Mouse (Mus musculus) heart, adult 18-20 months (tissue): Measurements from ENCODE around the gene Tmem107. TPM values are rescaled to one million over a fixed set of nuclear protein-coding genes. Genes with fewer than 3 reads are reported as not detected.

Source experiments
- DNase-seq, 2 experiments: peaks; one replicate each; pipeline ENCODE4 v3.0.0; 2021 to 2022; ENCODE audit warnings: mixed read lengths in 1 of 2
- total RNA-seq, 2 experiments: library from RNA; stranded (reverse); gene quantifications; 2 replicates each; pipeline ENCODE4 v1.2.3; 2021

Tmem107 gene
- total RNA-seq, 2 experiments from 2014 or later = 5.3 to 7.0 TPM

DNA sequence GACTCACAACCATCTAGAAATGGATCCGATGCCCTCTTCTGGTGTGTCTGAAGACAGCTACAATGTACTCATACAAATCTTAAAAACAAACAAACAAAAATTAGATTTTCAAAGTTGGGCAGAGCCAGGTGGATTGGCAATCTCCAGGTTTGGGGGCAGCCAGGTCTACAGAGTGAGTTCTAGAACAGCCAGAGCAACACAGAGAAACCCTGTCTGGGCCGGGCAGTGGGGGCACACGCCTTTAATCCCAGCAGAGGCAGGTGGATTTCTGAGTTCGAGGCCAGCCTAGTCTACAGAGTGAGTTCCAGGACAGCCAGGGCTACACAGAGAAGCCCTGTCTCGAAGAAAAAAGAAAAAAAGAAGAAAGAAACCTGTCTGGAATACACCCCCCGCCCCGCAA is 23.2 kb downstream of the Tmem107 start:
- DNase-seq = peak in 1 of 2 experiments; percentile 33

- DNase-seq = peak; percentile 99 to 100
These were observed 24.3 kb downstream of the Tmem107 start, which contains the start of gene Per1 for GRCm38 (mm10) chr11:69094697-69095429. TSS of gene Per1 (plus strand) at chr11:69095217.

GRCm38 (mm10) chr11:69095511-69096231 is 25.1 kb downstream of the Tmem107 start:
- peak; percentile 62 to 81 for DNase-seq

DNA sequence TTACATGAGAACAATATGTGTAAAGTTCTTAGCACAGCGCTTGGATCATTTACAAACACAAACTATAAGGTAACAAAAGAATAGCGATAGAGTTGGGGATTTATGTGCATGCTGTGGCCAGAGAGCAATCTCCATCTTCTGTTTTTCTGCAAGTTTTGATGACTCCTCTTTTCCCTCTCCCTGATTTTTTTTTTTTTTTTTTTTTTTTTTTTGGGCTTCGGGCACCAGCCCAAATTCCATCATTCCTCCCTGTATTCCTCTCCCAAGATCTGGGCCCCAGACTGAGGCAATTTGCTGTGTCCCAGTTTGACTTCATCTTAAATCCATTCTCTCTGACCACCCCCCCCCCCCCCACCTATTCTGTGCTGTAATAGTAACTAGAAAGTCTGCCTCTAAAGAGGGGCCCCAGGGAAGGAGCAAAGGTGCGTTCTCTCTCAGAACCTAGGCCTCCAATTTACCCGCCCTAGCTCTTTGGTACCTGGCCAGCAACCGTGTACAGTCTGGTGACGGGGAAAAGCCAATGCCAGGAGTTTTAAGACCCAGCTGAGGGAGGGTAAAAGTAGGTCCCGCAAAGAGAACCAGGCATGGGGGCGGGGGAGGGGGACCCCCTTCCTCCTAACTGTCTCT is 25.9 kb downstream of the Tmem107 start:
- no peak for DNase-seq

DNA sequence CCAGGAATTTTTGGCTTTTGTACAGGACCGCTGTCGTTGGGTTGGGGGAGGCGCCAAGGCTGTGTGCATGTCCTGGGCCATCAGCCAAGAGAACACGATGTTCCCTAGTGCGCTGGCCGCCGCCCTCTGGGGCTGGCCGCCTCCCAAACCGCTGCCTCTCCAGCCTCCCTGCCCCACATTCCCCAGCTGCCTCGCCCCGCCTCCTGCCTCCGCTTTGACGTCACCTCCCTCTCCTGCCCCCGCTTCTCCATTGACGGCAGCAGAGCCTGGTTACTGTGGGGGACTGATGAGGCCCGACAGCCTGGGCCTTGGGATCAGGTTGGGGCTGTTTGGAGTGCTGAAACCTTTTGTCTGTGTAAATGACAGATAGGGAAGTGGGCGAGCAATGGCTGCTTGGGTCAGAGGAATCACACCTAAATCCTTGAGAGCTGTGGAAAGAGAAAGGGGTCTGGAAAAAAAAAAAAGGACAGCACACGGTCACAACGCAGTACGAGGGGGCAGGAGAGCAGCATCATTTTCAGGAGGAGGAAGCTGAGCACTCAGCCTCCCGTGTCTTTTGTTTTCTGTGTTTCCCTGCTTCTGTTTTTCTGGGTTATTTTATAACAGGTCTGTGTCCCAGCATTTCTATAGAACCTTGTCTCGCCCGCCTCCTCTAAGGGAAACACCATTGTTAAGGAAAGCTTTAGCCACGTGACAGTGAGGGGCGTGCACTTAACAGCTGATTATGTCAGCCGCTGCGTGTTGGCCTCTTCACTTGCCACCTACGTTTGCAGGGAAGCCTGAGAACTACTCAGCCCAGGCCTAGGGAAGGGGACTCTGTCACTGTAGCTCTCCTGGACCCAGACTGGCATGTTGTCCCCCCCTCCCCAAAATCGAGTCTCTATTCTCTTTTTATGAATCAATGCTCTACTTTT is 26.6 kb downstream of the Tmem107 start:
- DNase-seq = peak; percentile 100

- no peak for DNase-seq
These were observed 27.6 kb downstream of the Tmem107 start for GRCm38 (mm10) chr11:69098039-69098761.

- DNase-seq = peak; percentile 99
These were observed 28.1 kb downstream of the Tmem107 start for GRCm38 (mm10) chr11:69098762-69099091.

- DNase-seq = peak; percentile 95 to 96
These were observed 28.7 kb downstream of the Tmem107 start for GRCm38 (mm10) chr11:69099177-69099914.

DNA sequence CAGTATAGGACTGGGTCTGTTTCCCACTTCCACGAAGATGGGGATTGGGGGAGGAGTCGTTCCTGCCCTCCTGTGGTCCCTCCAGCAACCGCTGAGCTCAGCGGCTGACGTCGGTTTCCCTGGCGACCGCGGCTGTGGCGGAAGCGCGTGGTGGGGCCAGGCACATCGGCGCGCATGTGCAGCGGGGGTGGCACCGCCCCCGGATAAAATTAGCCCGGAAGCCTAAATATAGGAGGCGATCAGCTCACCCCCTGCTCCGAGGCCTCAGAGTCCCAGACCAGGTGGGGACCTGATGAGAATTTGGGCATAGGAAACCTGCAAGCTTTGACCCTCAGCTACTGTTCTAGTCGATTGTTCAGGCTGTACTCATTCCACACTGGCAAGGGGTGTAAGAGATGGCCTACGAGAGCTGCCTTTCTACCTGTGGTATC is 29.3 kb downstream of the Tmem107 start:
- peak; percentile 96 to 98 for DNase-seq

GRCm38 (mm10) chr11:69100639-69101360 is 30.2 kb downstream of the Tmem107 start:
- peak in 1 of 2 experiments; percentile 32 for DNase-seq

- DNase-seq = peak in 1 of 2 experiments; percentile 9
These were observed 31.2 kb downstream of the Tmem107 start for GRCm38 (mm10) chr11:69101604-69102402.

DNA sequence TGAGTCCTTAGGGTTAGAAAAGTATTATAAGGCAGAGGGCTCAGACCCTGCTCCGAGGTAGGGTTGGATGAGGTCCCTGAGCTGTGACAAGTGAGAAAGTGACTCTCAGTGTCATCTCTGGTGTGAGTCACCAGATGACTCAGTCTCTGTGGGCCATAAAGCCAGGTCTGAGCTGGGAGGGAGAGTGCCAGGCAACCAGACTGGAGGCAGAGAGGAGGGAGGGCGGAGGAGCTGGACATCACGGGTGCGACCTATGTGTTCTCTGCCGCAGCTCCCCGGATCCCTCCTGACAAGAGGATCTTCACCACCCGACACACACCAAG is 31.8 kb downstream of the Tmem107 start:
- peak in 1 of 2 experiments; percentile 15 for DNase-seq

DNA sequence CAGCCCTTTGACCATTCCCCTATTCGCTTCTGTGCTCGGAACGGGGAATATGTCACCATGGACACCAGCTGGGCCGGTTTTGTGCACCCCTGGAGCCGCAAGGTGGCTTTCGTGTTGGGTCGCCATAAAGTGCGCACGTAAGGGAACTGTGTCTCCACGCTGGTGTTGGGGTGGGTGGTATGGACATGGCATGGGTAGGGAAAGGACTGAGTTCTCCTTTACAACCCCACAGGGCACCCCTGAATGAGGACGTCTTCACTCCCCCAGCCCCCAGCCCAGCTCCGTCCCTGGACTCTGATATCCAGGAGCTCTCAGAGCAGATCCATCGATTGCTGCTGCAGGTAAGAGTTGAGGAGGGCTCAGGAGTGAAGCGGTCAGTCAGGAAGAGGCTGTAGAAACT is 32.5 kb downstream of the Tmem107 start:
- DNase-seq = peak in 1 of 2 experiments; percentile 13

DNA sequence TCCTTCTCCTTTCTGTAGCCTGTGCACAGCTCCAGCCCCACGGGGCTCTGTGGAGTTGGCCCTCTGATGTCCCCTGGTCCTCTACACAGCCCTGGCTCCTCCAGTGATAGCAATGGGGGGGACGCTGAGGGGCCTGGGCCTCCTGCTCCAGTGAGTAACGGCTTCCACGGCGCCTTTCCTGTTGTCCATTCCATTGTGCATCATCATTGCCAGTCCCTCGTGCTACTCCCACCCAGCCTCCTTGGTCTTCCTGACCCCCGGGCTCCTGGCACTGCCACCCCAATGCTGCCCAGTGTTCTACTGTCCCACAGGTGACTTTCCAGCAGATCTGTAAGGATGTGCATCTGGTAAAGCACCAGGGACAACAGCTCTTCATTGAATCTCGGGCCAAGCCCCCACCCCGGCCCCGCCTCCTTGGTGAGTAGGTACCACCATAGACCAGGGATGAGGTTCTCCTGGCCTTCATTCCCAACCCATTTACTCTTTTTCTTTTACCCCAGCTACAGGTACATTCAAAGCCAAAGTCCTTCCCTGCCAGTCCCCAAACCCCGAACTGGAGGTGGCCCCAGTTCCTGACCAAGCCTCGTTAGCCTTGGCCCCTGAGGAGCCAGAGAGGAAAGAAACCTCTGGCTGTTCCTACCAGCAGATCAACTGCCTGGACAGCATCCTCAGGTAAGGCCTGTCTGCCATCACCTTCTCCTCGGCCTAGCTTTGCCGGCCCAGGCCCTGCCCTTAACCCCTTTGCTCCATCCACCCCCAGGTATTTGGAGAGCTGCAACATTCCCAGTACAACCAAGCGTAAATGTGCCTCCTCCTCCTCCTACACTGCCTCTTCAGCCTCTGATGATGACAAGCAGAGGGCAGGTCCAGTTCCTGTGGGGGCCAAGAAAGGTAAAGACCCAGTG is 33.2 kb downstream of the Tmem107 start:
- DNase-seq = peak in 1 of 2 experiments; percentile 10

DNA sequence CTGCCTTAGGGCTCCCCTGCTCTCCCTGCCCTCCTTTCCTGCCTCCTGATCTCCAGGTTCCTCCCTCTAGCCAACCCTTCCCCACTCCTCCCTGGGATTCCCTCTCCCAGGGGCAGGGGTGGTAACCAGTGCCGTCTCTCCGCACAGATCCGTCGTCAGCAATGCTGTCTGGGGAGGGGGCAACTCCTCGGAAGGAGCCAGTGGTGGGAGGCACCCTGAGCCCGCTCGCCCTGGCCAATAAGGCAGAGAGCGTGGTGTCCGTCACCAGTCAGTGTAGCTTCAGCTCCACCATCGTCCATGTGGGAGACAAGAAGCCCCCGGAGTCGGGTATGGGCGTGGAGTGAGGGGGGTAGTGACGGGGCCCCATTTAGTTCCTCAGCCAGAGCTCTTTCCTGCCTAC is 33.9 kb downstream of the Tmem107 start:
- DNase-seq = peak in 1 of 2 experiments; percentile 10

DNA sequence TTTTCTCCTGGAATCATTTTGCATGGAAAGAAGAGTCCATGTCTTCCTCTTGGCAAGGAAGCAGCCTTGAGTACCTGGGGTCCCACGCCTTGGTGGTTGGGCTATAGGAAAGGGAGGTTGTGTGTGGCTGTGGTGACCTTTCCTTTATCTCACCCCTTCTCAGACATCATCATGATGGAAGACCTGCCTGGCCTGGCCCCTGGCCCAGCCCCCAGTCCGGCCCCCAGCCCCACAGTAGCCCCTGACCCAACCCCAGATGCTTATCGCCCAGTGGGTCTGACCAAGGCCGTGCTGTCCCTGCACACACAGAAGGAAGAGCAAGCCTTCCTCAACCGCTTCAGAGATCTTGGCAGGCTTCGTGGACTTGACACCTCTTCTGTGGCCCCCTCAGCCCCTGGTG is 34.6 kb downstream of the Tmem107 start:
- DNase-seq = peak in 1 of 2 experiments; percentile 7

- DNase-seq = peak in 1 of 2 experiments; percentile 18
These were observed 35.2 kb downstream of the Tmem107 start for GRCm38 (mm10) chr11:69105796-69106195.

DNA sequence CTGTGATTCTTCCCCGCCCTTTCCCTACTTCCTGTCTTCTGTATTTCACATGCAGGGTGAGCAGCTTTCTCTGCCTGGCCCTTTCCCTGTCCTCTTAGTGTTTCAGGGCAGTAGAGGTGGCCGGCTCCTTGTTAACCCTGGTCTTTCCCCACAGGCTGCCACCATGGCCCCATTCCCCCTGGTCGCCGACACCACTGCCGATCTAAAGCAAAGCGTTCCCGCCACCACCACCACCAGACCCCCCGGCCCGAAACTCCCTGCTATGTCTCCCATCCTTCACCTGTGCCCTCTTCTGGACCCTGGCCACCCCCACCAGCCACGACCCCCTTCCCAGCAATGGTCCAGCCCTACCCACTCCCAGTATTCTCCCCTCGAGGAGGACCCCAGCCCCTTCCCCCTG is 35.7 kb downstream of the Tmem107 start:
- DNase-seq = peak in 1 of 2 experiments; percentile 17
